Mouse (Mus musculus) hindbrain, embryonic 14.5 days (tissue): ENCODE results near the gene Nme7. TPM values are rescaled to one million over a fixed set of nuclear protein-coding genes. Genes with fewer than 3 reads are reported as not detected.

Source experiments
- ATAC-seq: fragments of 200-750 bp; cut with Nextera tagmentation; 2 replicates; pipeline ENCODE4 v1.8.0; 2017; ENCODE audit warnings: moderate number of reproducible peaks, mild to moderate bottlenecking, moderate TSS enrichment, moderate library complexity; ENCODE audit not compliant: low FRiP score
- DNase-seq: peaks from one replicate; pipeline ENCODE4 v3.0.0-alpha.2; 2015; ENCODE audit warnings: low spot score
- H3K27ac ChIP-seq: fragments of 300-500 bp; sonication (generic); 2 replicates; pipeline ENCODE4 v1.5.1; 2014; ENCODE audit warnings: mild to moderate bottlenecking, moderate library complexity
- H3K27me3 ChIP-seq: fragments of 300-500 bp; sonication (generic); 2 replicates; pipeline ENCODE4 v1.6.1; 2014; ENCODE audit warnings: mild to moderate bottlenecking, low read length, mixed read lengths; ENCODE audit not compliant: control insufficient read depth, insufficient read depth
- H3K36me3 ChIP-seq: fragments of 300-500 bp; sonication (generic); replicated peaks from 2 replicates; pipeline ENCODE4 v1.6.1; 2014; ENCODE audit not compliant: control insufficient read depth, insufficient read depth
- H3K4me1 ChIP-seq: fragments of 300-500 bp; sonication (generic); replicated peaks from 2 replicates; pipeline ENCODE4 v1.6.1; 2014; ENCODE audit warnings: antibody characterized with exemption, low read length, mixed read lengths; ENCODE audit not compliant: control insufficient read depth, insufficient read depth
- H3K4me2 ChIP-seq: fragments of 300-500 bp; sonication (generic); replicated peaks from 2 replicates; pipeline ENCODE4 v1.6.1; 2014; ENCODE audit warnings: mild to moderate bottlenecking, moderate library complexity
- H3K4me3 ChIP-seq: fragments of 300-500 bp; sonication (generic); replicated peaks from 2 replicates; pipeline ENCODE4 v1.5.1; 2014; ENCODE audit warnings: mild to moderate bottlenecking, low read length
- H3K9ac ChIP-seq: fragments of 300-500 bp; sonication (generic); 2 replicates; pipeline ENCODE4 v1.6.1; 2014
- H3K9me3 ChIP-seq: fragments of 300-500 bp; sonication (generic); 2 replicates; pipeline ENCODE4 v1.6.1; 2016; ENCODE audit warnings: low read length; ENCODE audit not compliant: control insufficient read depth
- WGBS: fragments of 180-500 bp; shearing (Covaris S2); extraction: QIAGEN DNeasy Blood & Tissue Kit; methylation state at CpG from one replicate; pipeline ENCODE4 v1.1.7; 2014; 5-methylcytosine and 5-hydroxymethylcytosine counted together
- polyA plus RNA-seq: library from polyadenylated mRNA; unstranded; fragments of >200 nt; fragmentation: Nextera tagmentation; extraction: Ambion mirVana; gene quantifications from 2 replicates; pipeline ENCODE4 v1.2.1, GENCODE M21; 2014

Gene Nme7
- polyA plus RNA-seq: 25.8 and 26.2 TPM in 2 replicates

DNA sequence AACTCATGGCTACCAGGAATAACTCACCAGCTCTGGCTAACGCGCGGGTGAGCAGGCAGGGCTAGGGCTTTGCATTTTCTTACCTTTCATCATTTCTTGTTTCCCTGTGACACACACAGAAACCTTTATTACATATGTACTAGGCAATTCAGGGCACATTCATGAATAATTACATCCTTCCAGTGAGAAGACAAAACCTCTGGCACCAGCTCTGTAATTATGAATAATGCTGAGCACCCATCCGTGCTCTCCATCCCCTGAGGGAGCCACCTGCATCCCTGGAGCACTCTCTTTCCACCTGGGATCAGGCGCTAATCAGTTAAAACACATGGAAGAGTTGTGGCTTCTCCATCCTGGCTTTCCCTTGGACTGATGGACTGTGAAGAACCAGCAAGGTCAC is at the start of gene Nme7:
Nme7 (plus strand) TSS at position 301 of the 400 bp plus-strand sequence.
- ATAC-seq: no peak
- 87% methylated on average over 5 of the region's 5 CpGs for WGBS
- no peak within 1 kb of the TSS for H3K9ac ChIP-seq

GRCm38 (mm10) chr1:164254836-164255235 is 49.1 kb upstream of the Nme7 start:
- Histone ChIP-seq H3K27ac (no peak overlapping the region), H3K4me3 (no peak overlapping the region), H3K4me1 (peaks cover 11% of the 10 kb centered on the region), H3K9me3 (no peaks in the 10 kb centered on the region), H3K27me3 (no peaks in the 10 kb centered on the region), H3K4me2 (no peak overlapping the region), H3K9ac (no peak overlapping the region), H3K36me3 (peaks cover 6% of the 10 kb centered on the region; the same call in 1 of the 2 replicates)
- WGBS: 82% methylated on average over 3 of the region's 3 CpGs
- DNase-seq (no peak), ATAC-seq (no peak)

More for the DNA sequence above, at the start of gene Nme7:
- Histone ChIP-seq H3K36me3 (peaks cover 59% of the 10 kb centered on the region), H3K9me3 (no peaks in the 10 kb centered on the region), H3K4me2 (no peak within 1 kb of the TSS), H3K4me1 (peaks cover 12% of the 10 kb centered on the region; the same call in 1 of the 2 replicates), H3K4me3 (no peak within 1 kb of the TSS), H3K27ac (no peak within 1 kb of the TSS), H3K27me3 (no peaks in the 10 kb centered on the region)
- no peak for DNase-seq

- no peaks in the 10 kb centered on the region for H3K4me1 ChIP-seq
- no peaks in the 10 kb centered on the region for H3K27me3 ChIP-seq
- 85% methylated on average over 16 of the region's 16 CpGs for WGBS
- H3K27ac ChIP-seq: no peak overlapping the region
- ATAC-seq (no peak), DNase-seq (no peak)
- no peak overlapping the region for H3K4me3 ChIP-seq
- no peak overlapping the region for H3K9ac ChIP-seq
- no peaks in the 10 kb centered on the region for H3K9me3 ChIP-seq
- peaks cover 22% of the 10 kb centered on the region for H3K36me3 ChIP-seq
- no peak overlapping the region for H3K4me2 ChIP-seq
Measured at GRCm38 (mm10) chr1:164260171-164261028, 43.5 kb upstream of the Nme7 start.

- ATAC-seq (no peak), DNase-seq (no peak)
- 93% methylated on average over 7 of the region's 7 CpGs for WGBS
Measured at GRCm38 (mm10) chr1:164261553-164261952, 42.4 kb upstream of the Nme7 start.

GRCm38 (mm10) chr1:164270941-164271340 is 33.0 kb upstream of the Nme7 start:
- Histone ChIP-seq H3K9ac (no peak overlapping the region), H3K27ac (no peak overlapping the region), H3K9me3 (no peaks in the 10 kb centered on the region), H3K4me1 (no peaks in the 10 kb centered on the region), H3K4me3 (no peak overlapping the region), H3K36me3 (no peaks in the 10 kb centered on the region), H3K4me2 (no peak overlapping the region), H3K27me3 (no peaks in the 10 kb centered on the region)
- no peak for DNase-seq
- WGBS: 91% methylated on average over 7 of the region's 7 CpGs
- no peak for ATAC-seq

More at GRCm38 (mm10) chr1:164261553-164261952, 42.4 kb upstream of the Nme7 start:
- Histone ChIP-seq H3K4me3 (no peak overlapping the region), H3K4me1 (no peaks in the 10 kb centered on the region), H3K27me3 (no peaks in the 10 kb centered on the region), H3K4me2 (no peak overlapping the region), H3K36me3 (peaks cover 22% of the 10 kb centered on the region), H3K9me3 (no peaks in the 10 kb centered on the region), H3K9ac (no peak overlapping the region), H3K27ac (no peak overlapping the region)

DNA sequence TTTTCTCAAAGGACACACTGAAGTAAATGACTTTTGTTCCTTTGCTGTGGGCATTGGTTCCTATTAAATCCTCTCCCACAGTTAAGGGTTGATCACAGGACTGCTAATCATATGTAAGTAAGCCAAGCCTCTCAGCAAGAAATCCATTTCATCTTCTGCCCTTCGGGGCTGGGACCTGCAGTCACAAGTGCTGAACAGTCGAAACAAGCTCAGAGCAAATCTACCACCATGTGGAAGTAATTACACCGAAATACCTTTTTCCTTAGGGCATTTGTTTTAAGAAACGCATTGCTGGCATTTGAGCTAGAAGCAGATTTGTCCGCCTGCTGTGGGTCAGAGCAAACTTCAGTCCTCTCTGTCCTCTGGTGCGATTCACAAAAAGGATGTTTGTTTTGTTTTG is 30.3 kb upstream of the Nme7 start:
- Histone ChIP-seq H3K4me1 (no peaks in the 10 kb centered on the region), H3K27ac (no peak overlapping the region), H3K36me3 (no peaks in the 10 kb centered on the region), H3K4me2 (no peak overlapping the region), H3K9ac (no peak overlapping the region), H3K9me3 (no peaks in the 10 kb centered on the region), H3K4me3 (no peak overlapping the region), H3K27me3 (no peaks in the 10 kb centered on the region)
- ATAC-seq (no peak), DNase-seq (no peak)
- WGBS: 74% methylated on average over 6 of the region's 6 CpGs

GRCm38 (mm10) chr1:164275455-164275954 is 28.4 kb upstream of the Nme7 start, which contains the start of gene Ccdc181:
Gene Ccdc181, plus strand, starts transcription at chr1:164275585.
- Histone ChIP-seq H3K4me3 (peak within 1 kb of the TSS; percentile 40), H3K9me3 (no peaks in the 10 kb centered on the region), H3K36me3 (peaks cover 4% of the 10 kb centered on the region; the same call in 1 of the 2 replicates), H3K4me1 (no peaks in the 10 kb centered on the region), H3K27ac (peak within 1 kb of the TSS; percentile 43), H3K9ac (peak within 1 kb of the TSS; percentile 58), H3K4me2 (peak within 1 kb of the TSS; percentile 51), H3K27me3 (no peaks in the 10 kb centered on the region)
- 0% methylated on average over 31 of the region's 31 CpGs for WGBS
- ATAC-seq (peak; percentile 99), DNase-seq (peak; percentile 92)

DNA sequence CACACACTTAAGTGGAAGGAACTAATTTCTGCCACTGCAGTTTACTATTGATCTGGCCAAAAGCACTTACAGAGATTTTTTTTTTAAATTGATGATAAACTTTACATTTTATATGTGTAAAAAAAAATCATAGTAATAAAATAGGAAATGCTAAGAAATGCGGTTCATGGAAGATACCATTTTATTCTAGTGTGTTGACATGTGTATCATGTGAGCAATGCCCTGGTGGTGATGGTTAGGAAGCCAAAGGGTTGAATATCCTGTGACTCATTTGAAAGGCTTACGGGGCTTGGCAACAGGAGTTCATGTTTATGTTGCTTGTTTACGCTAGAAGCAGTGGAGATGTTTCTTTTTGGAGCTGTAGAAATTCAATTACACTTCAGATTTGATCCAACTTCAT is 27.4 kb upstream of the Nme7 start:
- WGBS: 90% methylated on average over 3 of the region's 3 CpGs
- no peaks in the 10 kb centered on the region for H3K9me3 ChIP-seq
- ATAC-seq (no peak), DNase-seq (no peak)
- H3K4me3 ChIP-seq: no peak overlapping the region
- H3K27ac ChIP-seq: no peak overlapping the region
- no peak overlapping the region for H3K4me2 ChIP-seq
- H3K27me3 ChIP-seq: no peaks in the 10 kb centered on the region
- H3K36me3 ChIP-seq: peaks cover 6% of the 10 kb centered on the region; the same call in 1 of the 2 replicates
- H3K4me1 ChIP-seq: no peaks in the 10 kb centered on the region
- no peak overlapping the region for H3K9ac ChIP-seq

DNA sequence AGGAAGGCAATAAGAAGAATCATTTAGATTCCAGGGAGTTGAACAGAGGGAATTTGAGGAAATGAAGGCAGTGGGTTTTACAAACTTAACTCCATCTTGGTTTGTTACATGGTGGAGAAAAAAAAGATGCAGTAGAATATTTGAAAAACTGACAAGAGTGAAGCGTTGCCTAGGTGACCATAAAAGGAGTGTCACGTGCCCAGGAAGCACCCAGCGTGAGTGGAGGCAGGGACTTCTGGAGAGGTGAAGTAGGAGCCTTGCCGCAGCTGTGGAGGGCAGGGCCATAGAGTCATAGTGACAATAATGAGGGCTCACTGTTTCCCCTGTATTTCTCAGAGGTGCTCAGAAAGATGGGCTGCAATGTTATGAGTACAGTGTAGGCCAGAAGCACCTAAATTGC is 24.6 kb upstream of the Nme7 start:
- H3K36me3 ChIP-seq: peaks cover 18% of the 10 kb centered on the region; the same call in 1 of the 2 replicates
- WGBS: 75% methylated on average over 4 of the region's 4 CpGs

More for the DNA sequence above, 24.6 kb upstream of the Nme7 start:
- no peak for DNase-seq
- Histone ChIP-seq H3K4me3 (no peak overlapping the region), H3K4me1 (no peaks in the 10 kb centered on the region), H3K4me2 (no peak overlapping the region), H3K27ac (no peak overlapping the region), H3K9ac (no peak overlapping the region), H3K27me3 (no peaks in the 10 kb centered on the region), H3K9me3 (no peaks in the 10 kb centered on the region)
- no peak for ATAC-seq
